Mouse (Mus musculus) hindlimb bud, embryonic 11.5 days (tissue): ENCODE measurements around the gene Abcd4.
A peak's percentile ranks its signal among the peaks of the same experiment; 100 is the strongest.

Experiments used
- DNase-seq: peaks from one replicate; pipeline ENCODE4 v3.0.0-alpha.2; 2012; ENCODE audit warnings: low read depth, low spot score; ENCODE audit errors: extremely low spot score

Abcd4 gene

GRCm38 (mm10) chr12:84616977-84617630 is at the start of gene Abcd4:
TSS of gene Abcd4 (minus strand) at chr12:84617413.
- peak; percentile 52 for DNase-seq

GRCm38 (mm10) chr12:84653912-84654311 is 36.7 kb upstream of the Abcd4 start:
- peak; percentile 37 for DNase-seq

GRCm38 (mm10) chr12:84650234-84650633 is 33.0 kb upstream of the Abcd4 start:
- DNase-seq = no peak

GRCm38 (mm10) chr12:84640654-84641053 is 23.4 kb upstream of the Abcd4 start, which contains the start of gene Vrtn:
TSS of gene Vrtn (plus strand) at chr12:84641019.
- DNase-seq = no peak

GRCm38 (mm10) chr12:84640253-84640652 is 23.0 kb upstream of the Abcd4 start:
- DNase-seq = no peak

GRCm38 (mm10) chr12:84631867-84632266 is 14.7 kb upstream of the Abcd4 start:
- DNase-seq = no peak

GRCm38 (mm10) chr12:84625116-84625515 is 7.9 kb upstream of the Abcd4 start:
- DNase-seq = no peak

- no peak for DNase-seq
These were observed 7.4 kb upstream of the Abcd4 start for GRCm38 (mm10) chr12:84624601-84625000.

GRCm38 (mm10) chr12:84620975-84621374 is 3.8 kb upstream of the Abcd4 start:
- DNase-seq = no peak

GRCm38 (mm10) chr12:84617663-84618062 is 450 bp upstream of the Abcd4 start:
- DNase-seq = no peak

GRCm38 (mm10) chr12:84614524-84614923 is 2.7 kb downstream of the Abcd4 start:
- no peak for DNase-seq

GRCm38 (mm10) chr12:84614001-84614400 is 3.2 kb downstream of the Abcd4 start:
- DNase-seq = no peak

- no peak for DNase-seq
These were observed 4.7 kb downstream of the Abcd4 start for GRCm38 (mm10) chr12:84612518-84612917.

- no peak for DNase-seq
These were observed 5.5 kb downstream of the Abcd4 start for GRCm38 (mm10) chr12:84611718-84612117.

GRCm38 (mm10) chr12:84605860-84606259 is 11.4 kb downstream of the Abcd4 start:
- no peak for DNase-seq

GRCm38 (mm10) chr12:84604001-84604400 is 13.2 kb downstream of the Abcd4 start:
- no peak for DNase-seq

- no peak for DNase-seq
These were observed 18.9 kb downstream of the Abcd4 start for GRCm38 (mm10) chr12:84598324-84598723.

GRCm38 (mm10) chr12:84589825-84590761 is 27.1 kb downstream of the Abcd4 start:
- peak; percentile 73 for DNase-seq

GRCm38 (mm10) chr12:84581285-84581684 is 35.9 kb downstream of the Abcd4 start:
- DNase-seq = no peak

GRCm38 (mm10) chr12:84578440-84578770 is 38.8 kb downstream of the Abcd4 start:
- no peak for DNase-seq

GRCm38 (mm10) chr12:84577768-84578439 is 39.3 kb downstream of the Abcd4 start:
- no peak for DNase-seq

GRCm38 (mm10) chr12:84573094-84573493 is 44.1 kb downstream of the Abcd4 start:
- DNase-seq = no peak
